Mouse (Mus musculus) megakaryocyte-erythroid progenitor cell, adult 5 weeks (primary cell): ENCODE data around the gene Kcnj14. TPM values are rescaled to one million over a fixed set of nuclear protein-coding genes. Genes with fewer than 3 reads are reported as not detected.

Source experiments
- polyA plus RNA-seq: library from polyadenylated mRNA; stranded (reverse); fragments of >175 nt; gene quantifications from 2 replicates; pipeline ENCODE4 v1.2.3, GENCODE M21; 2012

Kcnj14 gene
- 0.39 and 0.61 TPM in 2 replicates for polyA plus RNA-seq

DNA sequence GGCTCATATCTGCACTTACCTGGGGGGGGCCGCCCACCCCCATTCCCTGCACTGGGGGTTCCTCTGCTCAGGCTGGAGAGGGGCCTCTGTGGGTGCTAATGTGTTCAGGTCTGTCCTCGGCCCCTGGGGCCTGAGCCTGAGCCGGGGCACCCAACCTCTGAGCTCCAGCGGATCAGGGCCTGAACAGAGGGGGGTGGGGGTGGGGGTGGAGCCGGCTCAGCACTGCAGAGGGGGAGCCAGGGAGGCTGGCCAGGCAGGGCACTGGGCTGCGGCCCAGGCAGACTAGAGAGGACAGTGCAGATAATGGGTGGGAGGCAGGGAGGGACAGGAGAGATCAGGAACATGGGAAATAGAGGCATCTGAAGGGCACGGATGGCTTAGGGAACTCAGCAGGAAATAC, at the start of gene Kcnj14:
TSS of gene Kcnj14 (minus strand) at position 185 of the 400 bp plus-strand sequence.

DNA sequence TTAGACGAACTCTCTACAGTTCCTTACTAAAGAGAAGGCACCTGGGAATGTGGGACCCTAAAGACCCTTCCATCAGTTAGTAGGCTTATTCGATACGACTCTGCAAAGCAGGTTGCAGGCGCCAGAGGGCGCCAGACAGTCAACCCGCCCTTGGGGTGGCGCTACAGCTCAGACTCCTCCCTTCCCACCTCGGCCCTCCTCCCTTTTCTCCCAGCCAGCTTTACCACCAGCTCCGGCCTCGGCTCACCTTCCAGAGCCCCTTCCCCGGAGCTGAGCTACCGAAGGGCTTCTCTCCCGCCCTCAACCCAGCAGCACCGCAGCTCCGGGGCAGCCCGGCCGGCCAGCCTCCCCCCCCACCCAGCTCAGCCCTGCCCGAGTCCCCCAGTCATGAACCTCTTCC, 48.0 kb upstream of the Kcnj14 start, which contains the start of gene Kdelr1:
TSS of gene Kdelr1 (plus strand) at position 149 of the 400 bp plus-strand sequence.

DNA sequence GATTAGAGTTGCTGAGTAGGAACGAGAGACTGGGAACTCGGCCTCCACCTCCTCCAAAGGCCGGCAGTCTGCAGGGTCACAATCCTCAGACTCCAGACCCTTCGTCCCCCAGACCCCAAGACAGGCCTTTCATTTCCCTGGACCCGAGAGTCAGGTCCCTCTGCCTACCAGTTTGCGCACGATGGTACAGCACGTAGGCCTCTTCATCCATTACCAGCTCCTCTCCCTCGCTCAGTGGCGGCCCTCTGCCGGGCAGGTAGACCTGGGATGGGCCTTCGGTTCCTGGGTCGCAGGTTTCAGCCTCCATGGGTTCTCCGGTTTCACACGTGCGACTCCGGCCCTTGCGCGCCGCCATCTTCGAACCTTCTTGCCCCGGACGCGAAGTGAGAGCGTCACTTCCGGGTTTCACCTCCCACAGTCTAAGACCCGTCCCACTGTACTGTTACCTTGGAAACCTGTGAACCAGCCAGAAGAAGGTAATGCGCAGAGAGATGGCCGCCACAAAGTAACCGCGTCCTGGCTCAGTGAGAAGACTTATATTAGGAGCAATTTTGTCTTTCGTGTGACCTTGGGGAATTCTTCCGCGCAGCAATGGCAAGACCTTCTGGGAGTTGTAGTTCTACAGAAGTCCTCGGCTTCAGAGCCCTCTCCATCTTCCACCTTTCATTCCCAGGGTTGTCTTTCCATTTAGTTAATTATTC, 6.0 kb upstream of the Kcnj14 start, which contains the start of gene Grwd1:
TSS of gene Grwd1 (minus strand) at position 518 of the 701 bp plus-strand sequence.

DNA sequence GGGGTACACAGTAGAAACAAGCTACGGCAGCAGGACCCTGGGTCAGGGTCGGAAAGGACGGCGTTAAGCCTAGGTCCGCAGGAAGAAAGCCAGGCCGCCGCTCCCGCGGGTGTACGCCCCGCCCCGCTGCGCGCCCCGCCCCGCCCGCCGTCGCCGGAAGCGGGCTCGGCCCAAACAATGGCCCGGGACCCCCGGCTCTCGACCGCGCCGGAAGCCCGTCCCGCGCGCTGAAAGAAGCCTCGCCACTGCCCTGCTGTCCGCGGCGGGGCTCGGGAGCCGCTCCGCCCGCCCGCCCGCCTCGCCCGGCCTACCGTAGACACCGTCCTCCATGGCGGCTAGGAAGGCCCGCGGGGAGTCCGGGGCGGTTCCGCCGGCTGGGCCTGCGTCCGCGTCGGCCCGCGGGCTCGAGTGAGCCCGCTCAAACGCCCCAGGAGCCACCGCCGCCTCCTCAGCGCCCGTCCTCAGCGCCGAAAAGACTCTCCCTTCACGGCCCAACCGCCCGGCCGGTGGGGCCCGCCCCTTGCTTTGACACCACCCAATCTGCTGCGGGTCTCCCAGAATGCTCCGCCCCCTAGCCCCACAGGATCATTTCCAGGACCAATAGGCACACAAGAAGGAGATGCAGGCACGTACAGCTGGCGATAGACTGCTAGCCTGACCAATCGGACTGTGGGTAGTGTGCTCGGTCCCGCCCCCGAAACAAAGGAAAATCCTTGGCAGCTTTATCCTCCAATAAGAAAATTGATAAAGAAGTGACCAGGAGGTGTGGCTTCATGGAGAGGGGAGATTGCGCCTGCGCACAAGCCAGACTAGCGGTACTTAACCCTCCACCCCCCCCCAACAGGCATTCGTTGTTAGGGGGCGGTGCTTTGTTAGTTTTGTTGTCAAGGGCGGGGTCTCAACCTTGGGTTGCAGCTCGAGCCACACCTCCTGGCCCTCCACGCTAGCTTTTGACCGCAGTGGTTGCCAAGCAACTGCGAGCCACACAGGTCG, 10.5 kb downstream of the Kcnj14 start, which contains the start of gene Cyth2:
TSS of gene Cyth2 (minus strand) at position 795 of the 993 bp plus-strand sequence.

GRCm38 (mm10) chr7:45784524-45785372, 39.8 kb downstream of the Kcnj14 start, which contains the start of gene Sult2b1:
TSS of gene Sult2b1 (minus strand) at chr7:45784669.

GRCm38 (mm10) chr7:45783511-45784091, 41.0 kb downstream of the Kcnj14 start, which contains the start of gene Lmtk3:
TSS of gene Lmtk3 (plus strand) at chr7:45783738.

Other genes with a start within 250 kb of the Kcnj14 start
- gene Fgf21, start 209.3 kb downstream of the Kcnj14 start, polyA plus RNA-seq = not detected in 2 replicates
- gene Fut1, start 207.5 kb downstream of the Kcnj14 start, polyA plus RNA-seq = not detected in 2 replicates
- gene Izumo1, start 203.0 kb downstream of the Kcnj14 start, polyA plus RNA-seq = 0.14 and 0.18 TPM in 2 replicates
- 0.60 and 0.75 TPM in 2 replicates for gene Rasip1, start 197.3 kb downstream of the Kcnj14 start, polyA plus RNA-seq
- gene Mamstr, start 184.8 kb downstream of the Kcnj14 start, polyA plus RNA-seq = 0.30 TPM in 1 of 2 replicates, not detected in the other
- gene Fut2, start 158.4 kb downstream of the Kcnj14 start, polyA plus RNA-seq = 0.10 TPM in 1 of 2 replicates, not detected in the other
- 0.04 TPM in 1 of 2 replicates, not detected in the other for gene Ntn5, start 140.8 kb downstream of the Kcnj14 start, polyA plus RNA-seq
- gene Sec1, start 130.4 kb downstream of the Kcnj14 start, polyA plus RNA-seq = 0.04 TPM in 1 of 2 replicates, not detected in the other
- 0.31 TPM in 1 of 2 replicates, not detected in the other for gene Car11, start 124.9 kb downstream of the Kcnj14 start, polyA plus RNA-seq
- gene Dbp, start 119.7 kb downstream of the Kcnj14 start, polyA plus RNA-seq = 13.7 and 15.4 TPM in 2 replicates
- gene Rpl18, start 109.3 kb downstream of the Kcnj14 start, polyA plus RNA-seq = 13,154 and 13,434 TPM in 2 replicates
- gene Sphk2, start 106.8 kb downstream of the Kcnj14 start, polyA plus RNA-seq = 95.0 and 123 TPM in 2 replicates
- 1.4 and 2.6 TPM in 2 replicates for gene Fam83e, start 103.6 kb downstream of the Kcnj14 start, polyA plus RNA-seq
- gene Spaca4, start 99.0 kb downstream of the Kcnj14 start, polyA plus RNA-seq = not detected in 2 replicates
- 0.56 and 0.70 TPM in 2 replicates for gene Lmtk3, start 41.0 kb downstream of the Kcnj14 start, polyA plus RNA-seq
- 1.0 and 2.5 TPM in 2 replicates for gene Sult2b1, start 40.1 kb downstream of the Kcnj14 start, polyA plus RNA-seq
- 173 and 197 TPM in 2 replicates for gene Cyth2, start 10.2 kb downstream of the Kcnj14 start, polyA plus RNA-seq
- gene Grwd1, start 6.2 kb upstream of the Kcnj14 start, polyA plus RNA-seq = 62.6 and 63.0 TPM in 2 replicates
- gene Kdelr1, start 48.0 kb upstream of the Kcnj14 start, polyA plus RNA-seq = 264 and 383 TPM in 2 replicates
- 0.50 and 0.76 TPM in 2 replicates for gene Grin2d, start 53.6 kb upstream of the Kcnj14 start, polyA plus RNA-seq
- gene Syngr4, start 71.9 kb upstream of the Kcnj14 start, polyA plus RNA-seq = 2.5 and 3.7 TPM in 2 replicates
- 44.0 and 49.4 TPM in 2 replicates for gene Tmem143, start 72.2 kb upstream of the Kcnj14 start, polyA plus RNA-seq
- 249 and 273 TPM in 2 replicates for gene Emp3, start 96.6 kb upstream of the Kcnj14 start, polyA plus RNA-seq
- gene Ccdc114, start 99.3 kb upstream of the Kcnj14 start, polyA plus RNA-seq = 2.3 and 4.6 TPM in 2 replicates
- not detected in 2 replicates for gene Abcc6, start 205.5 kb upstream of the Kcnj14 start, polyA plus RNA-seq
- 67.6 and 83.8 TPM in 2 replicates for gene Nomo1, start 208.9 kb upstream of the Kcnj14 start, polyA plus RNA-seq